Mouse (Mus musculus): ENCODE measurements around the gene Cyb5r4. TPM values are rescaled to one million over a fixed set of nuclear protein-coding genes. Genes with fewer than 3 reads are reported as not detected.
A peak's percentile ranks its signal among the peaks of the same experiment; 100 is the strongest.

Gene Cyb5r4
- polyA plus RNA-seq, 1 experiment from 2014 or later = 116 TPM

DNA sequence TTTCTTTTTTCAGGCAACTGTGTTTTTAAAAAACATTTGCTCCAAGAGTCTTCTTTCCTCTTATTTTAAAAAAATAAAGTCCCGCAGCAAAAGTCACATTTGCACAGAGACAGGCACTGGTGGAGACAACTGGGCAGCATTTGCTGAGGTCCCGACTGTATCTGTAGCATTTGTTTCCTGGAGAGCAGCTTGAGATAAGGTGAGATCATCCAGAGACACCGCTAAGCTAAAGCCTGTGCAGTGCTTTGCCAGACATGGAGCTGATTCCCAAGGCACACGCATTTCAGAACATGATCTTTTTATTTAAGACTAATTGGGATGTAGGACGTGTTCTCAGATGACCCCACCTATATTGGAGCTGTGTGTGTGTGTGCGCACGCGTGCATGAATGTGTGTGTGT is 30.1 kb upstream of the Cyb5r4 start:
- WGBS = 81% methylated on average over 8 of the region's 8 CpGs
- ATAC-seq (ENCODE audit: low FRiP score, low read depth) = no peak
- Histone ChIP-seq H3K4me2 (replicated peaks) (no peak overlapping the region), H3K27me3 (replicated peaks) (no peaks in the 10 kb centered on the region), H3K36me3 (no peaks in the 10 kb centered on the region), H3K27ac (no peak overlapping the region), H3K4me1 (no peaks in the 10 kb centered on the region; the same call in 1 of the 2 replicates), H3K4me3 (no peak overlapping the region), H3K9ac (no peak overlapping the region), H3K9me3 (no peaks in the 10 kb centered on the region)

DNA sequence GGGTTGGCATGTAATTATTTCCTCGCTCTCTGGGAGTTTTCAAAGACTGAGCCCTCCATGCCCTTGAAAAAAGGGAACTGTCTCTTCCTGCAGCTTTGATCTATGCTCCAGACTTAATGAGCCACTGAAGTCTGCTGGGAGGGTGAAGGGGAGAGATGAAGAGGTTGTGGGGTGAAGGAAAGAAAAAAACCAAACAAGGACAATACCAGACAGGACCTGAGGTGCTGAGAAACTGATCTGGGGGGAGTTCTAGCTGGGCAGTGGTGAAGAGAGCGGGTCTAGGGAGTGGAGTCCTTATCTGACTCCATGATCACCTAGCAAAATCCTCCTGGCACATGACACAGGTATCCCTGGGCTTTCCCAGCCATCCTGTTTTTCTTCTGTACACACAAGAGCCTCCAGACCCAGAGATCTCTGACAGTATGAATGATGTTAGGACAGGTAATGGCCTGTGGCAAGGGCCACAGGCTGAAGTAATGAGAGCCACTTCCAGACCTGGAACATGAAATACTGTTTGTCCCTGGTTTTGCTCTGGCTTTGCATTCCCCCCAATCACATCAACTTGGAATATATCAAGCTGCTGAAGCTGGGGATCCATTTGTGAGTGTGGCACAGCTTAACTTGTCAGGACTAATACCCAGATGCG is 24.6 kb upstream of the Cyb5r4 start:
- no peaks in the 10 kb centered on the region for H3K4me1 ChIP-seq
- no peak for ATAC-seq (ENCODE audit: low FRiP score, low read depth)
- no peak overlapping the region for H3K27ac ChIP-seq
- no peak overlapping the region for H3K4me3 ChIP-seq
- no peaks in the 10 kb centered on the region for H3K27me3 ChIP-seq (replicated peaks)
- WGBS = 70% methylated on average over 3 of the region's 3 CpGs
- H3K9ac ChIP-seq = no peak overlapping the region
- no peaks in the 10 kb centered on the region for H3K9me3 ChIP-seq
- H3K36me3 ChIP-seq = no peaks in the 10 kb centered on the region
- H3K4me2 ChIP-seq (replicated peaks) = no peak overlapping the region

DNA sequence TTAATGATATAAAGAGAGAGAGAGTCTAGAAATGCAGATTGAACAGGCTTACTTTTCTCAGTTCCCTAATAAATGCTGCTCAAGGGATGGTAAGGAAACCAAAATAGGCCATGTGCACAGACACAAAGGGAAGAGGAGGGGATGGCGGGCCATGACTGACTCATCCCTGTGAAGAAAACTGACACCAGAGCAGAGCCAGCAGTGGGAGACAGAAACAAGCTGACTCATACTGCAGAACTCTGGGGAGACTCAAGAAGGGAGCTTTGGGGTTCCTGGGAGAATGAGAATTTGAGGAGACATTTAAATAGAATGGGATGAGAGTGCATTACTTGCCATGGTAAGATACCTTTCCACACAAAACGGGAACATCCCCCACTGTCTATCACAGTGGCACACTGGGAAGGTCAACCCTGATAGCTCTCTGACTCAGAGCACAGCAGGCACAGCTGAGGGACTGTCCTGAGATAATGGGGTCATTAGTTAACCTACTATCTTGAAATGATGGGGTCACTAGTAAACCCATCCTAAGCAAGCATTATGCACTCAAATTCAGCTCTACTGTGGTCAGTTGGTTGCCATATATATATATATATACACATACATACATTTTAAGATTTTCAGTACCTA is 21.7 kb upstream of the Cyb5r4 start:
- H3K4me2 ChIP-seq (replicated peaks) = no peak overlapping the region
- H3K27me3 ChIP-seq (replicated peaks) = no peaks in the 10 kb centered on the region
- WGBS = 67% methylated on average over 2 of the region's 2 CpGs
- no peaks in the 10 kb centered on the region for H3K36me3 ChIP-seq
- no peak overlapping the region for H3K4me3 ChIP-seq
- H3K27ac ChIP-seq = no peak overlapping the region
- no peak for ATAC-seq (ENCODE audit: low FRiP score, low read depth)
- H3K9me3 ChIP-seq = no peaks in the 10 kb centered on the region
- no peaks in the 10 kb centered on the region for H3K4me1 ChIP-seq
- no peak overlapping the region for H3K9ac ChIP-seq

DNA sequence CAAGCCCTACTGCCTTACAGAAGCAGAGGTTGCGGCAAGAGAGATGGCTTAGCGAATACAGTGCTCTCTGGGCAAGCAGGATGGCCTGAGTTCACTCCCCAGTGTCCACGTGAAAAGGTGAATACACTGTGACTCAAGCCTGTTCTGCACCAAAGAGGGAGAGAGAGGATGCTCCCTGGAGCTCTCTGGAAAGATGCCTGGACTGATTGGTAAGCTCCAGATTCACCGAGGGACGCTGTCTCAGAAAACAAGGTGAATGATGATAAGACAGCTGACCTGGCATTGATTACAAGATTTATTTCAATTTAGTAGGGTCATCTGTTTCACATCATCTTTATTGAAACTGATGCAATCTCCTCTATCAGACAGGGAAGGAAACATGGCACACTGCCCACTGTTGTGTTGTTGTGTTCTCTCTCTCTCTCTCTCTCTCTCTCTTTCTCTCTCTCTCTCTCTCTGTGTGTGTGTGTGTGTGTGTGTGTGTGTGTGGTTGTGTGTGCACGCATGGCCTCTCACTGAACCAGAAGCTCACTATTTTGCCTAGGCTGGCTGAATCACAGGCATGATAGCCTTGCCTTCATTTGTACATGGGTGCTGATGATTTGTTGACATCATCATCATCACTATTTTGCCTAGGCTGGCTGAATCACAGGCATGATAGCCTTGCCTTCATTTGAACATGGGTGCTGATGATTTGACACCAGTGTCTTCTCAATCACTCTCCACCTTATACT is 16.9 kb upstream of the Cyb5r4 start:
- H3K4me3 ChIP-seq = no peak overlapping the region
- no peaks in the 10 kb centered on the region for H3K36me3 ChIP-seq
- no peaks in the 10 kb centered on the region for H3K4me1 ChIP-seq
- H3K4me2 ChIP-seq (replicated peaks) = no peak overlapping the region
- no peak overlapping the region for H3K9ac ChIP-seq
- H3K9me3 ChIP-seq = no peaks in the 10 kb centered on the region
- H3K27ac ChIP-seq = no peak overlapping the region
- 73% methylated on average over 6 of the region's 6 CpGs for whole genome bisulfite sequencing
- no peaks in the 10 kb centered on the region for H3K27me3 ChIP-seq (replicated peaks)
- no peak for ATAC-seq (ENCODE audit: low FRiP score, low read depth)

DNA sequence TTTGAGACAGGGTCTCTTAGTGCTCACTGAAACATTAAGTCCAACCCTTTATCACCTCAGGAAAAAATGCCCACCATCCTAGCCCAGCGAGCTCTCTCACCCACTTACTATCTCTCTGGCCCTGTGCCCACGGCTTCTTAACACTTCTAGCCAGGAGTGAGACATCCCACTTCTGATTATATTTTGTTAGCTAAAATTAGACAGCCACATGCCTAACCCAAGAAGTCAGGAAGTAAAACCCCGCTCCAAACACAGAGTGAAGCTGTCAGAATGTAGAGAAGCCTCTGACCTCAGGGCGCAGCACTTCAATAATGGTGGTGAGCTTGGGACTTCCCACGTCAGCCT is 16.4 kb upstream of the Cyb5r4 start:
- Histone ChIP-seq H3K4me1 (no peaks in the 10 kb centered on the region), H3K27me3 (replicated peaks) (no peaks in the 10 kb centered on the region), H3K9me3 (no peaks in the 10 kb centered on the region), H3K4me3 (no peak overlapping the region), H3K36me3 (no peaks in the 10 kb centered on the region), H3K27ac (no peak overlapping the region), H3K4me2 (replicated peaks) (no peak overlapping the region), H3K9ac (no peak overlapping the region)
- 76% methylated on average over 5 of the region's 5 CpGs for WGBS
- ATAC-seq (ENCODE audit: low FRiP score, low read depth) = no peak

DNA sequence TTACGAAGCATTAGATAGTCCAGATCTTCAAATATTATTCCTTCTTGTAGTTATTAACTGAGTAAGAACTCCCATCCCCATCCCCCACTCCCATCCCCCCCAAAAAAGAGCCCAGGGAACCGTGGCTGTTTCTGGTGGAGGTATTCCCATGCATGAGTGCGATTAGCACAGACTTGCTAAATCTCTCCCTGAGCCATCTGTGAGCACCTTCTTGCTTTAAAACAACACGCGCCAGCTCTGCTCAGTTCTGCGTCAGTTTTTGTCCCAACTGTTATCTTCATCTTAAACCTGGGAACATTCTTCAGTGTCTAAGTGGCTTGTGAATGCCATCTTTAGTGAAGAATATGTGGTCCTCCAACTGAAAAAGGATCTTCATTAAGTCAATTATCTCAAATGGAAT is 13.3 kb upstream of the Cyb5r4 start:
- Histone ChIP-seq H3K36me3 (no peaks in the 10 kb centered on the region), H3K27ac (no peak overlapping the region), H3K4me3 (no peak overlapping the region), H3K4me2 (replicated peaks) (no peak overlapping the region), H3K9me3 (no peaks in the 10 kb centered on the region), H3K27me3 (replicated peaks) (no peaks in the 10 kb centered on the region), H3K9ac (no peak overlapping the region), H3K4me1 (no peaks in the 10 kb centered on the region)
- no peak for ATAC-seq (ENCODE audit: low FRiP score, low read depth)
- WGBS = 71% methylated on average over 6 of the region's 6 CpGs

DNA sequence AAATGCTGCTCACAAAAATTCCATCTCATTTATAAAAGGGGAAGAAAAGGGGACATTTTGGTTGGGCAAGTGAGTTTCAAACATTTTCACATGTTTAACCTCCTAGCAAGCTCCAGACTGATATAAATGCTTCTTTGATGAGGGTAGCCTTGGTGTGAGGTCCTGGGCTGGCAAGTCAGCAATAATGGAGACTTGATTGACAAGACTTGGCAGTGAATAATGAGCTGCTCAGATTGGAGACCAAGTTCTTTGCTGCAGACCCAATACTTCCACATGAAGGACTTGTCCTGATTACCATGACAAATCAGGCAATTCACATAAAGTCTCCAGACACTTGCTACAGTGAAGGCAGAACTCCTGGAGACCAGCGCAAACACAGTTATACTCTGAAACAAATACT is 12.9 kb upstream of the Cyb5r4 start:
- H3K27ac ChIP-seq = no peak overlapping the region
- no peak overlapping the region for H3K4me2 ChIP-seq (replicated peaks)
- H3K4me3 ChIP-seq = no peak overlapping the region
- H3K9me3 ChIP-seq = no peaks in the 10 kb centered on the region
- peaks cover under 1% of the 10 kb centered on the region; the same call in 1 of the 2 replicates for H3K27me3 ChIP-seq (replicated peaks)
- H3K9ac ChIP-seq = no peak overlapping the region
- no peaks in the 10 kb centered on the region for H3K4me1 ChIP-seq
- no peak for ATAC-seq (ENCODE audit: low FRiP score, low read depth)
- 90% methylated on average over 1 of the region's 1 CpGs for WGBS
- H3K36me3 ChIP-seq = no peaks in the 10 kb centered on the region

DNA sequence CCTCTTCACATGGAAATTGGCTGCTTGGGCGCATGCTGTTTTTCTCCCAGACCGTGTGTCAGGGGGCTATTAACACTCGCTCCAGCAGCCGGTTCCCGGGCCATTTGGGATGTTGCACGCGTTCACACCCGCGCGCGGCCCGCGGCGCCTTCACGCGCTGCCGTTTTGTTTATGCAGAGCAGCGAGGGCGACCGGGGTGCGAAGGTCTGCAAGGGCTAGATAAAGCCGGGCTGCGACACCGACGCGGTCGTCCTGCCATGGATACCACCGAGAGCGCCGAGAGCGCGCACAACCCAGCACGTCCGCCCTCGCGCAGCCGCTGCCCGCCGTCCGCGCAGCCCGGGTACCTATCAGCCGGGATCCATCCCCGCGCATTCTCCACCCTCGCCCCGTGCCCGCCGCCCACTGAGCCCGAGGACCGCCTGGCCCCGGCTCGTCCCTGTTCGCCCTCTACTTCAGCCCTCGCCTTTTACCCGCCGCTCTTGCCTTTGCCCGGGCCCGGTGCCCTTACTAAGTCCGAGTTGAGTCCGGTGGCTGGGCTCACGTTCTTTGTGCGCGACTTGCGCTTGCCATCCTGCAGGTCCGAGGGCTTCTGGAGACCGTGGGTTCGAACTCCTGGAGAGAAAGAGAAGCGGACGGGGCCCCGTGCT is 6.4 kb upstream of the Cyb5r4 start, which contains the start of gene Ripply2:
Gene Ripply2 (plus strand): TSS at position 250 of the 650 bp plus-strand sequence.
- peak within 1 kb of the TSS; percentile 85 for H3K4me2 ChIP-seq (replicated peaks)
- no peaks in the 10 kb centered on the region for H3K36me3 ChIP-seq
- no peaks in the 10 kb centered on the region for H3K9me3 ChIP-seq
- peak within 1 kb of the TSS; percentile 66 for H3K9ac ChIP-seq
- H3K4me3 ChIP-seq = peak within 1 kb of the TSS; percentile 54
- no peak within 1 kb of the TSS for H3K27ac ChIP-seq
- ATAC-seq (ENCODE audit: low FRiP score, low read depth) = peak; percentile 82
- peaks cover 5% of the 10 kb centered on the region for H3K4me1 ChIP-seq
- WGBS = under 1% methylated on average over 71 of the region's 71 CpGs
- H3K27me3 ChIP-seq (replicated peaks) = peaks cover 18% of the 10 kb centered on the region

DNA sequence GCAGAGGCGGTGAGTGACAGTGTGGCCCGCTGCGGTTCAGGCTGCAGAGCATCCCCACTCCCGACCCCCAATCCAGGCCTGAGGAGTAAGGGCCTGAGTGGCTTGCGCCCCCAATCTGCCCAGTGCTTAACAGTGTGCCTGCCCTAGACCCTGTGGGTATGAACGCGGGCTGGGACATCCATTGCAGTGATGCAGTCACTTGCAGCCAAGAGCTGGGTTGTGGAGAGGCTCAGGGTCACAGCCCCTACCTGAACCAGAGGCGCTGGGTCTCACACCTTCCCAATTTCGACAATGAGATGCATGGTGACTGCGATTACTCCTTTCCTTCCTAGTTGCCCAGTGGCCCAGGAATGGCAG is 5.9 kb upstream of the Cyb5r4 start:
- no peak overlapping the region for H3K27ac ChIP-seq
- WGBS = 3% methylated on average over 10 of the region's 10 CpGs
- no peaks in the 10 kb centered on the region for H3K36me3 ChIP-seq
- H3K27me3 ChIP-seq (replicated peaks) = peaks cover 18% of the 10 kb centered on the region
- H3K4me1 ChIP-seq = peaks cover 5% of the 10 kb centered on the region
- peak overlapping the region; percentile 85 for H3K4me2 ChIP-seq (replicated peaks)
- H3K4me3 ChIP-seq = peak overlapping the region; percentile 54
- ATAC-seq (ENCODE audit: low FRiP score, low read depth) = peak; percentile 85
- H3K9me3 ChIP-seq = no peaks in the 10 kb centered on the region
- peak overlapping the region; percentile 66 for H3K9ac ChIP-seq

DNA sequence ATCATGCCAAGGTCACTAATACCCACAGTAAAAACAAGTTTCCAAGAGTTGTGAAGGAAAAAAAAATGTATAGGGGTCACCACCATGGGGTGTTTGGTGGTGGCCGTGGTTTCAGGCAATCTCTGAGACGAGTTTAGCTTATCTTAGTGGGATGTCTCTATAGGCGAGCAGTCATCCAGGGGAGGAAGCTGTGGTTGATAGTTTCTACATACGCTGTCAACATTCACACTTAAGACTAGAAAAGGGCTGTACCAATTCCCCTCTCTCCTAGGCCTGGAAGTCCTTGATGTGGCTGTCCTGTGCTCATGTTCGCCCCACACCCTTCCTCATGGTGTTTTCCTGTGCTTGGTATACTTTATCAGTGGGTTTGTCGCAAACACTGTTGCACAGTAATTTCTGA is 4.0 kb downstream of the Cyb5r4 start:
- Histone ChIP-seq H3K9me3 (no peaks in the 10 kb centered on the region), H3K36me3 (no peaks in the 10 kb centered on the region), H3K4me3 (no peak overlapping the region), H3K27ac (no peak overlapping the region), H3K9ac (no peak overlapping the region), H3K27me3 (replicated peaks) (no peaks in the 10 kb centered on the region), H3K4me2 (replicated peaks) (no peak overlapping the region), H3K4me1 (peaks cover 15% of the 10 kb centered on the region)
- 85% methylated on average over 6 of the region's 6 CpGs for WGBS
- ATAC-seq (ENCODE audit: low FRiP score, low read depth) = no peak

DNA sequence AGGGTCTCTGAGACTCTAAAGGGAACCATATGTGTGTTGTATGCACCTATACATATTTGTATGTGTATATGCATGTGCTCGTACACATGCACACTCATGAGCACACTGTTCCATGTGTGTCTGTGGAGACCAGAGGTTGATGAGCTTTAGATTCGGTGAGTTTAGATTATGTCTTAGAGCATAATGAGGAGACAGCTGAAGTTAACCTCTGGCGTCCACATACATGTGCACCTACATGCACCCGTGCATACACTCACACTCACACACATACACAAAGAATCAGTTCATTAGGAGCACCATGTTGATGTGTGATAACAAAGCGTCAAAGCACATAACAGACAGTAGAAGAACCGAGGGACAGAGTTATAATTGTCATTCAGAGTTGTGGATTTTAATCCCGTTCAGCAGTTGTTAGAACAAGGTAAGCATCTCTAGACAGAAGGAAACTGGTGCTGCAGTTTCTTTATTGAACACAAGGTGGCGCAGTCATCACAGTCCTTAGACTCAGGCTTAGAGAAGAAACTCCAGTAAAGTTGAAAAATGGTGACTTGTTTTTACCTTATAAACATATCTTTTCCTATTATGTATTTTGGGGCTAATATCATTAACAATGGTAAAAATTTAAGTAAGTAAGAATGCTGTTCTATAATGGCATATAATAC is 5.7 kb downstream of the Cyb5r4 start:
- Histone ChIP-seq H3K4me2 (replicated peaks) (no peak overlapping the region), H3K36me3 (no peaks in the 10 kb centered on the region), H3K9me3 (no peaks in the 10 kb centered on the region), H3K27me3 (replicated peaks) (no peaks in the 10 kb centered on the region), H3K9ac (no peak overlapping the region), H3K4me1 (peaks cover 12% of the 10 kb centered on the region), H3K27ac (no peak overlapping the region), H3K4me3 (no peak overlapping the region)
- peak; percentile 55; the same call in 1 of the 2 replicates for ATAC-seq (ENCODE audit: low FRiP score, low read depth)
- WGBS = 48% methylated on average over 8 of the region's 8 CpGs

DNA sequence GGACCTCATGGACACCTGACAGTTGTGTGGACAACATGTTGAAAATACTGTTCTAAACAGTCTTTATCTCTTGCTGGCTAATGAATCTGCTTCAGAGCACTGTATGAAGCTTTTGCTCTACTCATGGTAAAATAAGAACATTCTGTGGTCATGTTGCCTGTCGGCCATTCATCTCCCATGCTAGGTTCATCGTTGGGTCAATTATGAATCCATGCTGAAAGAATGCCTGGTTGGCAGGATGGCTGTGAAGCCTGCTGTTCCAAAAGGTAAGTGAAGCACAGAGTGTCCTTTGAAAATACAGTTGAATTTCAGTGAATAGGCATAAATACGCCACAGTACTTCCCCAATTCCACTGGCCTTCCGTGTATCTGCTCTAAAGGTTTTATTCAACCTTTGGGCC is 10.4 kb downstream of the Cyb5r4 start:
- H3K9me3 ChIP-seq = no peaks in the 10 kb centered on the region
- no peak overlapping the region for H3K4me2 ChIP-seq (replicated peaks)
- WGBS = 80% methylated on average over 4 of the region's 4 CpGs
- ATAC-seq (ENCODE audit: low FRiP score, low read depth) = no peak
- H3K27ac ChIP-seq = no peak overlapping the region
- H3K9ac ChIP-seq = no peak overlapping the region
- H3K27me3 ChIP-seq (replicated peaks) = no peaks in the 10 kb centered on the region
- peaks cover 9% of the 10 kb centered on the region for H3K36me3 ChIP-seq
- H3K4me3 ChIP-seq = no peak overlapping the region
- no peaks in the 10 kb centered on the region for H3K4me1 ChIP-seq
